In the genomic region with DNA sequence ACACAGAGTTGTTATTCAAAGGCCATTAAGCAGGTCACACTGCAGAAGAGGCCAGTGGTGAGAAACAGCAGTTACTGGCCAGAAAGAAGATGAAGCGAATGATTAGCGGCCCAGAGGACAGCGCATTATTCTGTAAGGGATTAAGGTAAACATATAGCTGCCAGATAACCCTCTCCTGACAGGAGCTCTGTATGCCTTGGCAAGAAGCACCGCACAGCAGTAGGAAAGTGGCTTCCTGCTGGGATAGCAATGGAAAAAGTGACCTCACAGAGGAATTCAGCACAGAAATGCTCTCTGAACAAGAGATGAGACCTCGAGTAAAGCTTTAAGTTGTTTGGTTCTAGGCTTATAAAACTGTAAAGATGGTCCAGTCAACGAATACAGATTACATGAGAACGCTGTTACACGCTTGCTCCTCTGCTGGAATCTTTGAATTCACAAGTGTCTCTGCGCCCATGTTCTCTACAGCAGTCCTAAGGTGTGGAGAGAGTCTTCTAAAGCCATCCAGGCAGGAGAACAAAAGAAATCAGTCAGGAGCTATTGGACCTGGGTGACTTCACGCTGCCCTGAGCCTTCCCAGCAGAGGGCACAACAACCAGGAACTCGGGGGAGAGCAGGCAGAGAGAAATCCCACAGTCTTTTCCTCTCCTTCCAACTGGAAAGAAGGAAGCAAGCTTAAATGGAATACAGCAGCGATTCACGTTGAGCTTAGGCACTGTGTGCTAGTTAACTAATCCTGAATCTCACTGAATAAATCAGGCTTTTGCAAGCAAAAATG, we compare ENCODE assay signal across 8 mouse cellular contexts. TPM values are rescaled to one million over a fixed set of nuclear protein-coding genes. Genes with fewer than 3 reads are reported as not detected.
DNase-seq lines count a peak whose midpoint lies in the region; ATAC-seq and TF ChIP-seq lines count a peak whose summit lies in the region.

No protein-coding gene starts in this region.

- peak overlapping the region; percentile 40; the same call in 1 of the 2 replicates for H3K27ac ChIP-seq in lung, embryonic 14.5 days (ENCODE audit: low read depth)
- H3K27ac ChIP-seq in stomach, embryonic 14.5 days (ENCODE audit: low read length): no peak overlapping the region

- peaks cover 8% of the 10 kb centered on the region; the same call in 1 of the 2 replicates for H3K36me3 ChIP-seq in lung, embryonic 14.5 days (ENCODE audit: insufficient read depth)
- H3K36me3 ChIP-seq in stomach, embryonic 14.5 days (ENCODE audit: control insufficient read depth, insufficient read depth, low read length): peaks cover 8% of the 10 kb centered on the region

- H3K9me3 ChIP-seq in lung, embryonic 14.5 days (ENCODE audit: low read depth, low read length): no peaks in the 10 kb centered on the region
- no peaks in the 10 kb centered on the region for H3K9me3 ChIP-seq in stomach, embryonic 14.5 days (ENCODE audit: control insufficient read depth, low read depth, low read length)

- no peak overlapping the region for H3K9ac ChIP-seq in lung, embryonic 14.5 days
- no peak overlapping the region for H3K9ac ChIP-seq in stomach, embryonic 14.5 days (replicated peaks; ENCODE audit: low read depth, low read length)

- H3K27me3 ChIP-seq in lung, embryonic 14.5 days (ENCODE audit: insufficient read depth, low read length): no peaks in the 10 kb centered on the region
- no peaks in the 10 kb centered on the region for H3K27me3 ChIP-seq in stomach, embryonic 14.5 days (ENCODE audit: control insufficient read depth, insufficient read depth, low read length)

- no peak overlapping the region for H3K4me2 ChIP-seq in lung, embryonic 14.5 days
- no peak overlapping the region for H3K4me2 ChIP-seq in stomach, embryonic 14.5 days (replicated peaks; ENCODE audit: low read depth, low read length)

- DNase-seq in embryo, embryonic 10 days (ENCODE audit: low spot score): peak; percentile 11
- no peak for DNase-seq in embryo, embryonic 9.5 days (ENCODE audit: extremely low spot score)
- DNase-seq in lung, embryonic 14.5 days: peak; percentile 60
- DNase-seq in lung, postnatal 25 days (ENCODE audit: low spot score): no peak
- DNase-seq in heart, postnatal 4 days: peak; percentile 29
- DNase-seq in testis, postnatal 10 days (ENCODE audit: low spot score): no peak

- WGBS in lung, embryonic 14.5 days: 44% methylated on average over 13 of the region's 13 CpGs
- 43% methylated on average over 13 of the region's 13 CpGs for WGBS in stomach, embryonic 14.5 days

- H3K4me3 ChIP-seq in lung, embryonic 14.5 days (ENCODE audit: low read depth, low read length): no peak overlapping the region
- H3K4me3 ChIP-seq in stomach, embryonic 14.5 days (ENCODE audit: low read depth, low read length): no peak overlapping the region

- 0 out of 2 replicates have a peak, but pooled peaks cover 3% of the 10 kb centered on the region for H3K4me1 ChIP-seq in lung, embryonic 14.5 days (ENCODE audit: insufficient read depth)
- H3K4me1 ChIP-seq in stomach, embryonic 14.5 days (ENCODE audit: control insufficient read depth, insufficient read depth, low read length): no peaks in the 10 kb centered on the region

- no peak for TF ChIP-seq CTCF in lung, embryonic 14.5 days (IDR thresholded peaks at IDR 0.05; ENCODE audit: low read depth)

- ATAC-seq in lung, embryonic 14.5 days (ENCODE audit: insufficient read depth): peak; percentile 44; the same call in 1 of the 2 replicates
- peak; percentile 61; the same call in 1 of the 2 replicates for ATAC-seq in stomach, embryonic 14.5 days (ENCODE audit: insufficient number of reproducible peaks, insufficient read depth, low FRiP score, low read depth)
- no peak for ATAC-seq in activated CD4-positive, CD25-positive, alpha-beta regulatory T cell, adult 4 months

RNA-seq across cellular contexts. Expression of a gene that starts 18.0 kb away (rescaled TPM):
- 87.2 and 90.3 TPM in 2 replicates for polyA plus RNA-seq in lung, embryonic 14.5 days (2014; fragmentation: Nextera tagmentation; extraction: Ambion mirVana)
- 10 to 100 TPM; 24.0 to 24.2 TPM for total RNA-seq in heart, postnatal 4 days (2021)
- polyA plus RNA-seq in stomach, embryonic 14.5 days (2014; fragmentation: Nextera tagmentation; extraction: Ambion mirVana): 82.8 and 87.7 TPM in 2 replicates
- 10 to 100 TPM; 20.7 to 21.3 TPM for polyA plus RNA-seq in activated CD4-positive, CD25-positive, alpha-beta regulatory T cell, adult 4 months (2017; shearing (Covaris generic))

RNA-seq across cellular contexts. Expression of a gene that starts 31.1 kb away (rescaled TPM):
- polyA plus RNA-seq in lung, embryonic 14.5 days (2014; fragmentation: Nextera tagmentation; extraction: Ambion mirVana): 0.78 and 0.92 TPM in 2 replicates
- total RNA-seq in heart, postnatal 4 days (2021): 1 to 10 TPM; 2.3 to 3.2 TPM
- polyA plus RNA-seq in stomach, embryonic 14.5 days (2014; fragmentation: Nextera tagmentation; extraction: Ambion mirVana): 2.1 and 2.2 TPM in 2 replicates
- not detected for polyA plus RNA-seq in activated CD4-positive, CD25-positive, alpha-beta regulatory T cell, adult 4 months (2017; shearing (Covaris generic))

Comparison
In these comparisons a context has a peak if more than half of its experiments do, and no peak if none do; other contexts are left out.
1. DNase-seq: peak in embryo, embryonic 10 days (single experiment), lung, embryonic 14.5 days (single experiment) and heart, postnatal 4 days (single experiment); none in embryo, embryonic 9.5 days (single experiment), lung, postnatal 25 days (single experiment) and testis, postnatal 10 days (single experiment).